Mouse (Mus musculus) cerebellum, postnatal 36 days (tissue): ENCODE measurements around the gene Cstb.

Experiments
- DNase-seq, 2 experiments: peaks; one replicate each; pipeline ENCODE4 v3.0.0; 2021 to 2022; ENCODE audit warnings: mixed read lengths in 2 of 2

Gene Cstb

DNA sequence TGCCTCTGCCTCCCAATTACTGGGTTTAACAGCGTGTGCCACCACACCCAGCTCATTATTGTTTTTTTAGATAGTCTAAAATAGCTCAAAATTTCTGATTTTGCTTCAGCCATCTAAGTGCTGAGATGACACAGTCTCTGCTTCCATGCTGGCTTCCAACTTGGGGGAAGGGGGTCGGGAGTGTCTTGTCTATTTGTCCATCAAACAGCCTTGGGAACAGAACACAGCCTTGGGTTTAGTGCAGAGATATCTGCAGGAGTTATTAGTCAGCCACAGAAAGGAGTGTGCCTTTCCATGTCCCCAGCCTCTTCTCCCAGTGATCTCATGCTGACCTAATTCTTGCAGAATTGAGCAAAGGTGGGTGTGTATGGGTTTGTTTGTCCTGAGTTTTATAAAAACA, 6.7 kb upstream of the Cstb start:
- DNase-seq: no peak

DNA sequence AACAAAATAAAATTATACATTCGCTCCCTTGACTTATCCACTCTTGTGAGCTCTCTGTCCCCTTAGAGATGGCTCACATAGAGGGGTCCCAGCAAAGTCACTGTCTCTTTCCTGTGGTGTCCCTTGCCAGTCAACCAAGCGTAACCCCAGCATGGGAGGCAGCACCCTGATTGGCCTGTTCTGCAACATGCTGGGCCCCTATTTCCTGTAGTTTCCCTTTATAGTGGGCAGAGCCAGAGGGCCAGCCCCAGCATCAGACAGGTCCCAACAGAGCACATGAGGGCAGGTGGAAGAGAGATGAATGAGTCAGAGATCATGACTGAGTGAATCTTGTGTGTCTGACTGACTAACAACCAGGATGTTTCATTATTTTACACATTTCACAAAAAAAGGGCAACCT, 4.5 kb upstream of the Cstb start:
- DNase-seq: no peak

DNA sequence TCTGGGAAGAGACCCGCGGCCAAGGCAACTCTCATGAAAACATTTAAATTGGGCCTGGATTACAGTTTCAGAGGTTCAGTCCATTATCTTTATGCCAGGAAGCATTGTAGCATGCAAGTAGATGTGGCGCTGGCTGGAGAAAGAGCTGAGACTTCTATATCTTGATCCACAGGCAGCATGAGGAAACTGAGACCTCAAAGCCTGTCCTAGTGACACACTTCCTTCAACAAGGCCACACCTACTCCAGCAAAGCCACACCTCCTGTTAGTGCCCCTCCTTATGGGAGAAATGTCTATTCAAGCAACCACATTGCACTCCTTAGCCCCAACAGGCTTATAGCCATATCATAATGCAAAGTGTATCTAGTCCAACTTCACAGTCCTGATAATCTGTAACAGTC, 2.9 kb upstream of the Cstb start:
- DNase-seq: no peak

DNA sequence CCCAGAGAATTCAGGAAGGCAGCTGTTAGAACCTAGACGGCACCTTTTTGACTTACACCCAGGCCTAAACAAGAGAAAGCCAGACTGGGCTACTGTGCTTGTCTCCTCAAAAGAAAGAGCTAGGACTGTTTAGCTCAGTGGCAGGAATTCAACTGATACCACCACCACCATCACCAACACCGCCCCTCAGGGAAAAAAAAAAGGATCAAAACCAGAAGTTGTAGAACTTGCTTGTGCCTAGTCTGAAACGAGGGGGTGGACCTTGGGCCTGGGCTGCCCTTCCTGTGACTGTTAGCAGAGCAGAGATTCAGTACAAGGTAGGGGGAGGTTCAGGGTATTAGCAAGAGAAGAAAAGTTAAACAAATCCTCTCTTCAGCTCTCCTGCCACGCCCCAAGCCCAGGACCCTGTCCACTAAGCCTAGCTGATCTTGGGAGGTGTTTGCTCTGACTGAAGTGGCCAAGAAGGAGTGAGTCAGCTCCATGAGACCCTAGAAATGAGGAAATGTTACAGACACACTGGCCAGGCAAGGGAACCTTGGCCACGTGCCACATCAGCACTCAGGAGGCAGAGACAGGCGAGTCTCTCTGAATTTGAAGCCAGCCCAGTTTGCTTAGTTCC, 757 bp downstream of the Cstb start:
- no peak for DNase-seq

DNA sequence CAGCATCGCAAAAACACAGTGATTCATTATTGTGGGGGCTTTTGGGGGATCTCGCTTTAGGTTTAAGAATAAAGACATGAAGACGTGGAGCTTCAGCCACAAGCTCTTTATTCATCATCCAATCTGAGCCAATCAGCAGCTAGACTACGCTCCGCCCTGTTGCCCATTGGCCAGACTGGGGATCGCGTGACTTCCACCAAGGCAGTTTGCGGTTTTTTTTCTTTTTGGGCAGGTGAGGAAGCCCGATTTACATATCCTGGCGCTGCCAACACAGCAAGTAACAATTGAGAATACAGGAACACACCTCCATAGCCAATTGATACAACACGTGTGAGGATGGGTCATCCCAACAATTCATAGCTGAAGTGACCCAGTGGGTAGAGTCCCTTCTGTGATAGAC, 2.6 kb downstream of the Cstb start:
- DNase-seq: no peak

DNA sequence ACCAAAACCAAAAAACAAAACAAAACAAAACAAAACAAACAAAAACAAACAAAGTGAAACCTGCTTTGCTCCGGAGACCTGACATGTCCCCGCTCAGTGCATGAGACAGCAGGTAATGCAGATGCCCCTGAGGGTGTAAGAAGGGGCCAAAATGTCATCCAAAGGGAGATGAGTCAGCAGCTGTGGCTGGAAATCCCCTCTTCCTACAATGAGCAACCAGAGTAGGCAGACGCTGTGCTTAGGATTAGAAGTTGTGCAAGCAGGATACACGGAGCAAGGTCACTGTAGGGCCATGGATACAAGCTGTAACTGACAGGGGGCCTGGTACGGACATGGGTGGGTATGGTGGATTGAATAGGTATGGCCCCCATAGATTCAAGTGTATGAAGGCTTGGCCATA, 3.7 kb downstream of the Cstb start:
- no peak for DNase-seq

DNA sequence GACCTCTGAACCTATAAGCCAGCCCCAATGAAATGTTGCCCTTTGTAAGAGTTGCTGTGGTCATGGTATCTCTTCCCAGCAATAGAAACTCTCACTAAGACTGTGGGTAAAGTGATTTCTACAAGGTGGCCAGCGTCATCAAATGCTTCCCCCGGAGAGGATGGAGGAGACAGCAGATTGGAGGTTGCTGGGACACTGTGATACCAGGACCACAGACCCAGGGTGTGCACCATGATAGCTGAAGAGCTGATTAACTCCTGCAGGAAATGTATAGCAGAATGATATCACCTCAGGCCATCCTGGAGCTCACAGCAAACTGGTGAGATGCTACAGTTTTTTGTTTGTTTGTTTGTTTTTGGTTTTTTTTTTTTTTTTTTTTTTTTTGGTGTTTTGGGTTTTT, 4.3 kb downstream of the Cstb start:
- no peak for DNase-seq

DNA sequence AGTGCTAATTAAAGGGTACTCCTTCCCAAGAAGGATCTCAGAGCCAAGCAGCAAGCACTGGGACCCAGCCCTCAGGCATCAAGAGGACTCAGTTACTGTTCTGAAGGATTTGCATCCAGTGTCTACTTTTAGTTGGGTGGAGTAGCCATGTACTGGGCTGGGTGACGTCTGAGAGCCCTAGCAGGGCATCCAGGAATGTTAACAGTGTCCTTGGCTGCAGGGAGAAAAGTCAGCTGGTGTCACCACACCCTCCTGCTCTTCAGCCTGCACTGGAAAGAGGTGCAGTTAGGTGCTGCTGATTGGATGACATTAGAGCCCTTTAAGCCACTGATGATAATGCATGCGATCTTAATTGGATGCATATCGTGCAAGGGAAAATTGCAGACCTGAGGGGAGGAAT, 7.4 kb downstream of the Cstb start:
- no peak for DNase-seq

DNA sequence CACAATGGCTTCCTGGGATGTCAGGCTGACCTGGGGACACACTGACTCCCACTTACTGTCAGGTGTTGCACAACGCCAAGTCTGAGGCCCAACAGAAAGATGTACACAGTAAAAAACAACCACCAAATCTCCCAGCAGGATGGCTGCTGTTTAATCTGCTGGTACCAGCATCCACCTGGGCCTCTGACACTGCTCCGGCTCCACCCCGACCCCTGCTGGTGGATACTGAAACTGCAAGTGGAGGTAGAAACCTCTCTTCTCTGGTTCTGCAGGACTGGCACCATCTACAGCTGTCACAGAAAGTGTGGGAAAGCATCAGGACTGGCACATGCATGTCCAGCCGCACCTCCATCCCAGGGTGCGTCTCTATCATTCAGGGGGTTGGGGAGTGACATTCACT, 12.6 kb downstream of the Cstb start:
- DNase-seq: peak; percentile 88 to 89

DNA sequence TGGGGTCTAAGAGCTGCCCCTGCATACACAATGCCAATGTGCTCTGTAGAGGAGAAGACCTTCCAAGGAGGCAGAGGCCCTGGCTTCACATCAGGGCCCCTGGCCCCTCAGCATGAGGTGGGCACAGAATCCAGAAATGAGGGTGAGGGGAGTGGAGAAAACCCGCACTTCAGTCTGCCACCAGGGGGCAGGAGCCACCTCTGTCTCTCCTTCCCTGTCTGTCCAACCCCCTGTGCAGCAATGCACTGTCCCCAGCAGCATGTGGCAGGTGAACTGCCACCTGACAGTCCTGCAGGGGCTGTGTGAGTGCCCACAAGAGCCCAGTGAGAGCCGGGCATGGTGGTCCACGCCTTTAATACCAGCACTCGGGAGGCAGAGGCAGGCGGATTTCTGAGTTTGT, 14.1 kb downstream of the Cstb start:
- DNase-seq: no peak

DNA sequence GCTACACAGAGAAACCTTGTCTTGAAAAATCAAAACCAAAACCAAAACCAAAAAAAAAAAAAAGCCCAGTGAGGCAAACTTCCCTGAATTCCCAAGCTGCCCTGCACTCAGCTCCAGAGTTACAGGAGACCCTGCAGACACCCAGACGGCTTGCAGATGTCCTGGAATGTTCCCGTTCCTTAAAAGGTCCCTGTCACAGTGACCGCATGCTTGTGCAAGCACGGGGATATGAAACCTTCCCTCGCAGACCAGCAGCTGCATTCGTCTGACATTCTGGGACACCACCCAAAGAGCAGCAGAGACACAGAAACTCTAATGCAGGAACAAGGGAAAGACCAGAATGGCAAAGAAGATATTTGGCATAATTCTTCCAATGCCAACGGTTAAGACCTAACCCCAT, 14.5 kb downstream of the Cstb start:
- DNase-seq: no peak

DNA sequence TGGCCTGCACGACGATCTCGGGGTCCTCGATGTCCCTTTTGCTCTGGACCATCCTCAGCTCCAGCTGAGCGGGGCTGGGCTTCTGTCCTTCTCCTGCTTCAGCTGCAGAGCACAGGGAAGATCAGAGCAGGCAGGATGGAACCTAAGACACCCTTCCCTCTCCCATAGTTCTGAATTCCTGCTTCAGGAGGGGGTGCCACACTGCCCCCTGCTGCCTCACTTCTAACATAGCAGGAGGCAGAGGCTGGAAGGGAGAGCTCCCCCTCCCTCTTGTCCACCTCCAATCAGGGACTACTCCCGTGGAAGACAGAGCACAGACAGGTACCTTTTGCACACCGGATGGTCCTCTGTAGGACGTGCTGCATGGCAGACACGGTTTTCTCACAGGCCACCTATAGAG, 15.3 kb downstream of the Cstb start:
- no peak for DNase-seq

DNA sequence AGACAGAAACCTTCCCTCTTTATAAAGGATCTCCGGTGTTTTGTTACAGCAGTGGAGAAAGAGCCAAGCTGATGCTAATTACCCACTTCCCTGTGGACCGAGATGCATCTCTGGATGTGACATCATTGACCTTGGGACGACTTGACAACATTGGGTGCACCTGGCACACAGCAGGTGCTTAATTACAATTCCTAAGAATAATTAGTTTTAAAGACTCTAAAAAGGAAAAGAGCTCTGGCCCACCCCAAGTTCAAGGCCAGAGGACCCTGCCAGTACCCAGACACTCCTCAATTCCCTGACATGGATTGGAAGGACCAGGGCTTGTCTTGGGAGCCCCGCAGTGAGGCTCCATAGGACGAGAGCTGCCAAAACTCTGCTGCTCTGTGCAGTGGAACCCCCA, 16.1 kb downstream of the Cstb start:
- no peak for DNase-seq

DNA sequence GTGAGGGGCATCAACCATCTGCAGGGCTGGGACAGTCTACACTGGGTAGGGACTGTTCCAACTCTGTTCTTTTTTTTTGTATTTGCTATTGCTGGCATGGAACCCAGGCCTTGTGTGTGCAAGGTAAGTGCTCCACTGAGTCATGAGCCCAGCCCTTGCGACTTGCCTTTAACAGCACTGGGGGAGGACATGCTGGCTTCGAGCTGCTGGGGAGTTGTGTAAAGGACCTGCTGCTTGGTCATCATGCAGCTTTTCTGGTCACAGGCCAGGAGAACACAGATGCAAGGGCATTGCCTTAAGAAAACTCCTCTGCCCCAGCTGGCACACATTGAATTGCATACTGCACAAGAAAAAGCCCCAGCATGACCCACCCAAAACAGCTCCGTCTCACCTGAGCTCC, 16.8 kb downstream of the Cstb start:
- DNase-seq: no peak

DNA sequence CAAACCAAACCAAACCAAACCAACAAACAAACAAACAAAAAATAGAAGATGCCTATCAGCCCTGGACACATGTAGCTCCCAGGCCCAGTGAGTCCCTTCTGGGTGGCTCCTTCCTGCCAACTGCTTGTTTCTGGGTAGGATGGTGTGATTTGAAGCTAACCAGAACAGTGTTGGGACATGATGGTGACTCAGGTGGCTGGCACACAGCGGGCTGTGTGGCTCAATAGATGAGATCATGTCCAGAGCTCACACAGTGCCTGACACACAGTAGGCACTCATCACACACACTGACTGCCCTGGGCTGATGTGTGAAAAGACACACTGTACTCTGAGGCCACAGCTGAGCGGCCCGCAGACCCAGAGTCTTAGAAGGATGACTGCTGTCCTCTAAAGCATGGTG, 20.7 kb downstream of the Cstb start:
- DNase-seq: no peak

DNA sequence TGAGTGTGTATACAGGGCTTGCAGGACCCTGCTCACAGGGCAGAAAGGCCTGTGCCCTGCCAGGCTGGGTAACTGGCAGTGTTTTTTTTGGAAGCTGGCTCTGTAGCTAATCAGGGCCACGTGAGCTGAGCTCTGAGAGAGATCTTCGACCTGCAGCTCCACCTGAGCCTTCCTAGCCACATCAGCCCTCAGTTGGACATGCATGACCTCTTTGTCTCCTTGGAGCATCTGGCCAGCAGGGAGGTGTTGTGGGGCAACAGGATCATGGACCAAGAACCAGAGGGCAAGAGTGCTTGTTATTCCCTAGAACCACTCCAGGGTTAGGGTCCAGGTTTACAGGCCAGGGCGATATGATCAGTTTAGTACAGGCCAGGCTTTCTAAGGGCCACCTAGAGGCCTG, 21.9 kb downstream of the Cstb start:
- DNase-seq: no peak

DNA sequence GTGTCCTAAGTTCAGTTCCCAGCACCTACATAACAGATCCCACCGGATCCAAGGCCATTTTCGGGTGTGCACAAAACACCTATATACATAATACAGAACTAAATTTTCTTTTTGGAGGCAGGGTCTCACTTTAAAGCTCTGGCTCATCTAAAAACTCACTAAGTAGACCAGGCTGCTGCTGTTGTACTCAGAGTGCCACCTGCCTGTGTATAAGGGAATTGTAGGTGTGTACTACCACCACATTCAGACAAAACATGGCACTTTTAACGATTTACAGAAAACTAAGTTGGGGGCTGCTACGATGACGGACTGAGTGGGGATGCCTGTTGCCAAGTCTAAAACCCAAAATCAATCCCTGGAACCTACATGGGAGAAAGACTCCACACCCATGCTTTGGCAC, 25.3 kb downstream of the Cstb start:
- DNase-seq: no peak

DNA sequence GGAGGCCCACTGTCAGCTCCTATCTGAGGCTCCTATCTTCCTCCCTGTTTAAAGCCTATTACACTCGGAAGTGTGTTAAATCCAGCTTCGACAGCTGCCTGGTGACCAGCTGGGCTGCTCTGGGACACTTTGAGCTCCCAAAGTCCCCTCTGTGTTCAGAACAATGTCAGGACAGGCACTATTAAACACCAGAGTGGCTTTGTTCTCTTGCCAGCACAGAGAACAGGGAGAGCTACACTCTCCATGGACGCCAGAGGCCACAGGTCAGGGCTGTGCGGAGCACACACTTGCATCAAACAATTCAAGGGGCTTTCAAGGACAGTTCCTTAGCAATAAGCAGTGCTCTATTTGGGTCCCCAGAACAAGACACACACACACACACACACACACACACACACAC, 27.2 kb downstream of the Cstb start:
- no peak for DNase-seq

DNA sequence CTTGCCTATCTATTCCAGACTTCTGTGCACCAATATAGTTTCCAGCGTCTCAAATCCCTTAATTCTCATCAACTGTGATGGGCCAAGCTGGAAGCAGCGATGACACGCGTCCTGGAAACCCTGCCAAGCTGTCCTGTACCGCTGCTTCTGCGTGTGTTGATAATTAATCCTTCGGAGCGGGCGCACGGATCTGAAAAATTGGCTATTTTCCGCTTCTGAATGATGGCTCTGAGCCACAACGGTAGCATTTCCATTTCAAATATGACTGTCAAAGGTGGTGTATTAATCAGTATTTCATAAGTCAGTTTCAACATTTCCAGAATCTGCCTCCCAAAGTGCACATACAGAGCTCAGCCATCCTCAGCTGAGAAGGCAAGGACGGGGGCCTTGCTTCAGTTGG, 31.2 kb downstream of the Cstb start:
- DNase-seq: no peak

DNA sequence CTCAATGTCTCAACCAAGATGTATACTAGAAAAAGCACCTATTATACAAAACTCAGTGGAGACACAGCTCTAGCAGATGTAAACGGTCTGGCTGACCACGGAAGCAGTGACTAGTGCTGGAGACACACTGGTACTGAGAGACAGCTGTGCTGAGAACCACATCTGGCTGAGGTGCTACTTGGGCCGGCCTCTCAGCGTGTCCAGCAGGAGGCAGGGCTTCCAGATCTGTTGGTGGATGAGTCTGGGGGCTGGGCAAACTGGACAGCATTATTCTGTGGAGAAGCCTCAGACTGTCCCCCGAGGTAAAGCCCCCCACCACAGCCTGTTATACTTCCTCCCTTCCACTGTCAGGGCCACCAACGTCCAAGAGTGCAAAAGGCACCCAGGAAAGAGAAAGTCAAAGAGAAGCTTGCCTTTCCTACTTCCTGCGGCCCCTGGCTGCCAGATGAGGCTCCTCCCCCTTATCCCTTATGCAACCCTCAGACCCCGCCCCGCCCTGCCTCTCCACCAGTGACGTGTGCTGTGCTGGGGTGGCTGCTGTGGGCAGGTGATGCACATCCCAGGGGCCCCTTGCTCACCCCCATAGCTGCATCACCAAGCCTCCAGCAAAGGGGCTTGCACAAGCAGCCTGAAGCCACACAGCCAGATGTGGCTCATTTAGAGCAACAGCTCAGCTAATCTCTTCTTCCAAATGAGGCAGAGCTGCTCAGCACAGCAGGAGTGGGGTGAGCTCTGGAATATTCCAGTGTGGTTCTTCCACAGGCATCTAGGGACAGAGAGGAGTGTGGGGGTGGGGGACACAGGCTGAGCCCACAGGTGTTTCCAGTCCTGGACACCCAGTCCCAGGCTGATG, 32.3 kb downstream of the Cstb start:
- DNase-seq: no peak

DNA sequence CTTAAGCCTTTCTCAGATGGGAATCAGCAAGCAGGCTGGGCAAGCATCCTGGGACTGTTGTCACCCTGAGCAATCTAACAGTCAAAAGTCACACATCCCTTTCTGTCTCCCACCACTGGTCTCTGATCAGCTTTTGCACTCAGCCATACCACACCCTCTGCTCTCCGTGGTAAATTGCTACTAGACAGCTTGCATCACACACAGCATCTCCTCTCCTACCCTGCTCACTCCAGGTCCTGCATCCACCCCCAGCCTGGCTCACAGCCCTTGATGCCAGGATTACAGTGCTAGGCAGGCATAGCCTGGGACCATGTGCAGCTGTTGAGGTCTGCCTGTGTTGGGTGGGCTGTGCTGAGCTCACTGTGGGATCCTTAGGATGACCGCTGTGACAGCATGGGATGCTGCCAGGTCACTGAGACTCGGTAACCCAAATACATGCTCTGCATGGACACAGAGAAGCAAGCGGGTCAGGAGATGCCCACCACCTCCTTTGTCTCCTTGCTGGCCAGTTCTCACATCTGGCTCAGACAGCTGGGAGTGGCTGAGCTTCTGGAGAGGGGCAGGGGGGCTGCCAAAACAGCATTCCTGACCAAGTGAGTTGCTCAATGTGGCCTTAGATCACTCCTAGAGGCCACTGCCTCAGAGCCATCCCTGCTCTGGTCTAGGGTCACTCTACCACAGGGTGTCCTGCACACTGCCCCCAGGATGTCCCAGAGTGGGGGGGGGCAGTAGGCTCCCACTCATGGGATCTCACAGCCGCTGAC, 33.1 kb downstream of the Cstb start:
- DNase-seq: no peak

DNA sequence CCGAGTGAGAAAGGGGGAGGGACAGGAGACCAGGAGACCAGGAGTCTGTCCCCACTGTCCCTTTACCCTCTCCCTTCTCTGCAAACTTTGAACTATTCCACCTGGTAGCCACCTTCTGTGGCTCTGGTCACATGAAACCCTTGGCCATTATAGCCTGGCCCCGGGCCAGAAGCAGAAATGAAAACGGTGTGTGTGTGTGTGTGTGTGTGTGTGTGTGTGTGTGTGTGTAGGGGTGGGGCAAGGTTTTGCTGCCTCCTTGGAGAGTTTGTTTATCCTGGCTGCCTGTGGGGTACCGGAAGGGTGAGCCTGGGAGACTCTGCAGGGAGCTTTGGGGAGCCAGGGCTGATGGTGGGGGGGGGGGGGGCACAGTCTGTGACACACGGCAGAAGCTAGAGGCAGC, 35.0 kb downstream of the Cstb start:
- no peak for DNase-seq

DNA sequence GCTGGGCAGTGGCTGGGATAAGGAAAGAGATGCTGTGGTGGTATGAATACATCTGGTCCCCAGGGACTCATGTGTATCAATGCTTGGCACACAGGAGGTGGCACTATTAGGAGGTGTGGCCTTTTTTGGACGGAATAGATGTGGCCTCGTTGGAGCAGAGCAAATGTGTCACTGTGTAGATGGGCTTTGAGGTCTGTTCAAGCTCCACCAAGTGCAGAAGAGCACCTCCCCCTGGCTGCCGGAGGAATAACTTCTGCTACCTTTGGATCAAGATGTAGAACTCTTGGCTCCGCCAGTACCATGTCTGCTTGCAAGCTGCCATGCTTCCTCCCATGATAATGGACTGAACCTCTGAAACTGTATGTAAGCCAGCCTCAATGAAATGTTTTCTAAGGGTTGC, 36.3 kb downstream of the Cstb start:
- DNase-seq: no peak
